Mouse (Mus musculus): Measurements from ENCODE around the gene Cuedc1. TPM values are rescaled to one million over a fixed set of nuclear protein-coding genes. Genes with fewer than 3 reads are reported as not detected.

Gene Cuedc1
- polyA plus RNA-seq (2012; rRNA removed) = 13.8 and 15.5 TPM in 2 replicates

GRCm38 (mm10) chr11:88098021-88098729 lies at the start of gene Cuedc1:
Gene Cuedc1 (plus strand): TSS chr11:88098058.
- TF ChIP-seq CTCF (IDR thresholded peaks at IDR 0.05; ENCODE audit: borderline replicate concordance, control insufficient read depth, extremely low read depth, insufficient read depth, low read length, poor library complexity) (no peak), POLR2A (IDR thresholded peaks at IDR 0.05; ENCODE audit: control insufficient read depth, extremely low read depth, insufficient read depth, low read length, poor library complexity) (no peak)
- H3K4me3 ChIP-seq (ENCODE audit: control insufficient read depth, insufficient read depth, low read length) = peak within 1 kb of the TSS; percentile 82
- no peak within 1 kb of the TSS for H3K27ac ChIP-seq (ENCODE audit: control insufficient read depth, insufficient read depth, low read length)
- 47% methylated on average over 17 of the region's 17 CpGs for WGBS
- DNase-seq = no peak
- no peaks in the 10 kb centered on the region for H3K36me3 ChIP-seq (ENCODE audit: control insufficient read depth, insufficient read depth, low read length)
- H3K4me1 ChIP-seq (replicated peaks; ENCODE audit: control insufficient read depth, insufficient read depth, low read length) = peaks cover 11% of the 10 kb centered on the region
- H3K27me3 ChIP-seq (ENCODE audit: control insufficient read depth, insufficient read depth, low read length) = no peaks in the 10 kb centered on the region

GRCm38 (mm10) chr11:88048961-88049670 lies 48.7 kb upstream of the Cuedc1 start:
- H3K27ac ChIP-seq (ENCODE audit: control insufficient read depth, insufficient read depth, low read length) = no peak overlapping the region
- H3K36me3 ChIP-seq (ENCODE audit: control insufficient read depth, insufficient read depth, low read length) = peaks cover 27% of the 10 kb centered on the region
- H3K4me1 ChIP-seq (replicated peaks; ENCODE audit: control insufficient read depth, insufficient read depth, low read length) = peaks cover 5% of the 10 kb centered on the region; the same call in 1 of the 2 replicates
- 13% methylated on average over 26 of the region's 26 CpGs for WGBS
- H3K27me3 ChIP-seq (ENCODE audit: control insufficient read depth, insufficient read depth, low read length) = no peaks in the 10 kb centered on the region
- TF ChIP-seq POLR2A (IDR thresholded peaks at IDR 0.05; ENCODE audit: control insufficient read depth, extremely low read depth, insufficient read depth, low read length, poor library complexity) (no peak), CTCF (IDR thresholded peaks at IDR 0.05; ENCODE audit: borderline replicate concordance, control insufficient read depth, extremely low read depth, insufficient read depth, low read length, poor library complexity) (no peak)
- peak overlapping the region; percentile 30; the same call in 1 of the 2 replicates for H3K4me3 ChIP-seq (ENCODE audit: control insufficient read depth, insufficient read depth, low read length)
- DNase-seq = peak; percentile 10

GRCm38 (mm10) chr11:88049732-88050131 lies 48.1 kb upstream of the Cuedc1 start:
- no peak overlapping the region for H3K4me3 ChIP-seq (ENCODE audit: control insufficient read depth, insufficient read depth, low read length)
- H3K4me1 ChIP-seq (replicated peaks; ENCODE audit: control insufficient read depth, insufficient read depth, low read length) = peaks cover 5% of the 10 kb centered on the region; the same call in 1 of the 2 replicates
- TF ChIP-seq CTCF (IDR thresholded peaks at IDR 0.05; ENCODE audit: borderline replicate concordance, control insufficient read depth, extremely low read depth, insufficient read depth, low read length, poor library complexity) = no peak
- TF ChIP-seq POLR2A (IDR thresholded peaks at IDR 0.05; ENCODE audit: control insufficient read depth, extremely low read depth, insufficient read depth, low read length, poor library complexity) = no peak
- DNase-seq = no peak
- peaks cover 27% of the 10 kb centered on the region for H3K36me3 ChIP-seq (ENCODE audit: control insufficient read depth, insufficient read depth, low read length)
- H3K27me3 ChIP-seq (ENCODE audit: control insufficient read depth, insufficient read depth, low read length) = no peaks in the 10 kb centered on the region
- no peak overlapping the region for H3K27ac ChIP-seq (ENCODE audit: control insufficient read depth, insufficient read depth, low read length)

- TF ChIP-seq CTCF (IDR thresholded peaks at IDR 0.05; ENCODE audit: borderline replicate concordance, control insufficient read depth, extremely low read depth, insufficient read depth, low read length, poor library complexity) (no peak), POLR2A (IDR thresholded peaks at IDR 0.05; ENCODE audit: control insufficient read depth, extremely low read depth, insufficient read depth, low read length, poor library complexity) (no peak)
- DNase-seq = no peak
- WGBS = 94% methylated on average over 4 of the region's 4 CpGs
- peaks cover 27% of the 10 kb centered on the region for H3K36me3 ChIP-seq (ENCODE audit: control insufficient read depth, insufficient read depth, low read length)
- H3K27me3 ChIP-seq (ENCODE audit: control insufficient read depth, insufficient read depth, low read length) = no peaks in the 10 kb centered on the region
- peaks cover 2% of the 10 kb centered on the region; the same call in 1 of the 2 replicates for H3K4me1 ChIP-seq (replicated peaks; ENCODE audit: control insufficient read depth, insufficient read depth, low read length)
- no peak overlapping the region for H3K4me3 ChIP-seq (ENCODE audit: control insufficient read depth, insufficient read depth, low read length)
- H3K27ac ChIP-seq (ENCODE audit: control insufficient read depth, insufficient read depth, low read length) = no peak overlapping the region
Observed at GRCm38 (mm10) chr11:88052638-88053037, 45.2 kb upstream of the Cuedc1 start.

- H3K4me1 ChIP-seq (replicated peaks; ENCODE audit: control insufficient read depth, insufficient read depth, low read length) = peaks cover 2% of the 10 kb centered on the region; the same call in 1 of the 2 replicates
- no peak overlapping the region for H3K4me3 ChIP-seq (ENCODE audit: control insufficient read depth, insufficient read depth, low read length)
- TF ChIP-seq CTCF (IDR thresholded peaks at IDR 0.05; ENCODE audit: borderline replicate concordance, control insufficient read depth, extremely low read depth, insufficient read depth, low read length, poor library complexity) (no peak), POLR2A (IDR thresholded peaks at IDR 0.05; ENCODE audit: control insufficient read depth, extremely low read depth, insufficient read depth, low read length, poor library complexity) (no peak)
- no peak for DNase-seq
- no peaks in the 10 kb centered on the region for H3K27me3 ChIP-seq (ENCODE audit: control insufficient read depth, insufficient read depth, low read length)
- 84% methylated on average over 3 of the region's 3 CpGs for WGBS
- peaks cover 27% of the 10 kb centered on the region for H3K36me3 ChIP-seq (ENCODE audit: control insufficient read depth, insufficient read depth, low read length)
- no peak overlapping the region for H3K27ac ChIP-seq (ENCODE audit: control insufficient read depth, insufficient read depth, low read length)
Observed at GRCm38 (mm10) chr11:88053821-88054220, 44.0 kb upstream of the Cuedc1 start.

GRCm38 (mm10) chr11:88054589-88054988 lies 43.3 kb upstream of the Cuedc1 start:
- Histone ChIP-seq H3K4me3 (ENCODE audit: control insufficient read depth, insufficient read depth, low read length) (no peak overlapping the region), H3K4me1 (replicated peaks; ENCODE audit: control insufficient read depth, insufficient read depth, low read length) (no peaks in the 10 kb centered on the region), H3K27me3 (ENCODE audit: control insufficient read depth, insufficient read depth, low read length) (no peaks in the 10 kb centered on the region), H3K36me3 (ENCODE audit: control insufficient read depth, insufficient read depth, low read length) (peaks cover 20% of the 10 kb centered on the region), H3K27ac (ENCODE audit: control insufficient read depth, insufficient read depth, low read length) (no peak overlapping the region)
- DNase-seq = peak; percentile 58
- no peak for TF ChIP-seq POLR2A (IDR thresholded peaks at IDR 0.05; ENCODE audit: control insufficient read depth, extremely low read depth, insufficient read depth, low read length, poor library complexity)
- TF ChIP-seq CTCF (IDR thresholded peaks at IDR 0.05; ENCODE audit: borderline replicate concordance, control insufficient read depth, extremely low read depth, insufficient read depth, low read length, poor library complexity) = no peak
- 73% methylated on average over 1 of the region's 1 CpGs for WGBS

Measured in thymus, adult 2 months (tissue).